Mouse (Mus musculus) CH12.LX (cell line): ENCODE results near the gene Kcnh4.

Source experiments
- CTCF ChIP-seq, 2 experiments: IDR thresholded peaks in 1 of 2; conservative IDR thresholded peaks in 1 of 2; 2 replicates each; pipeline ENCODE4 v1.5.1; 2011 to 2012; ENCODE audit warnings: low read depth in 2 of 2, low read length in 2 of 2, improper control_type of control experiment in 1 of 2, inconsistent platforms in 1 of 2, mild to moderate bottlenecking in 1 of 2, moderate library complexity in 1 of 2
- ELF1 ChIP-seq: IDR thresholded peaks from 2 replicates; pipeline ENCODE4 v1.6.1; 2014; ENCODE audit warnings: low read depth, mild to moderate bottlenecking, inconsistent platforms, low read length, improper control_type of control experiment
- EP300 ChIP-seq: IDR thresholded peaks from 2 replicates; pipeline ENCODE4 v1.6.1; 2011; ENCODE audit warnings: low read length, improper control_type of control experiment
- MAFK ChIP-seq: IDR thresholded peaks from 2 replicates; pipeline ENCODE4 v1.6.1; 2011; ENCODE audit warnings: low read length, improper control_type of control experiment; ENCODE audit not compliant: insufficient replicate concordance
- MAX ChIP-seq: IDR thresholded peaks from 2 replicates; pipeline ENCODE4 v1.6.1; 2011; ENCODE audit warnings: low read length, improper control_type of control experiment
- POLR2A ChIP-seq: IDR thresholded peaks from 2 replicates; pipeline ENCODE4 v1.6.1; 2011; ENCODE audit warnings: low read depth, mild to moderate bottlenecking, improper control_type of control experiment, low read length
- POLR2AphosphoS2 ChIP-seq: IDR thresholded peaks from 2 replicates; pipeline ENCODE4 v1.6.1; 2011; ENCODE audit warnings: low read depth, low read length, improper control_type of control experiment
- SMC3 ChIP-seq: IDR thresholded peaks from 2 replicates; pipeline ENCODE4 v1.6.1; 2011; ENCODE audit warnings: low read depth, low read length, improper control_type of control experiment
- USF1 ChIP-seq: IDR thresholded peaks from 2 replicates; pipeline ENCODE4 v1.6.1; 2014; ENCODE audit warnings: low read depth, mild to moderate bottlenecking, inconsistent platforms, low read length, improper control_type of control experiment
- ZMIZ1 ChIP-seq: IDR thresholded peaks from 2 replicates; pipeline ENCODE4 v1.6.1; 2012; ENCODE audit warnings: low read depth, mild to moderate bottlenecking, inconsistent platforms, low read length, improper control_type of control experiment
- ZNF384 ChIP-seq: IDR thresholded peaks from 2 replicates; pipeline ENCODE4 v1.6.1; 2012; ENCODE audit warnings: low read depth, low read length, improper control_type of control experiment, inconsistent platforms

- TF ChIP-seq POLR2A, result no peak
- TF ChIP-seq SMC3, result no peak
- TF ChIP-seq CTCF (conservative IDR thresholded peaks at IDR 0.05 in 1 of 2, IDR thresholded peaks at IDR 0.05 in 1 of 2; ENCODE audit: low read depth in 2 of 2, low read length in 2 of 2), result no peak
- TF ChIP-seq ZMIZ1, result no peak
- no peak for TF ChIP-seq POLR2AphosphoS2
- TF ChIP-seq MAFK, result no peak; the same call in 1 of the 2 replicates
- TF ChIP-seq ELF1, result no peak
- no peak for TF ChIP-seq EP300
- TF ChIP-seq ZNF384, result no peak
- no peak for TF ChIP-seq USF1
- TF ChIP-seq MAX, result no peak
These were observed 40.4 kb downstream of the Kcnh4 start for GRCm38 (mm10) chr11:100719312-100719711.
